Mouse (Mus musculus): ENCODE results near the gene Vezf1. TPM values are rescaled to one million over a fixed set of nuclear protein-coding genes. Genes with fewer than 3 reads are reported as not detected.

The Vezf1 gene
- polyA plus RNA-seq (2014; fragmentation: Illumina TruSeq; extraction: RNeasy Lipid Tissue Mini Kit (QIAGEN cat#74804); ENCODE audit: low read depth, low replicate concordance), result 68.6 TPM

GRCm38 (mm10) chr11:88067586-88068410, at the start of gene Vezf1:
TSS of gene Vezf1 (plus strand) at chr11:88068279.

DNA sequence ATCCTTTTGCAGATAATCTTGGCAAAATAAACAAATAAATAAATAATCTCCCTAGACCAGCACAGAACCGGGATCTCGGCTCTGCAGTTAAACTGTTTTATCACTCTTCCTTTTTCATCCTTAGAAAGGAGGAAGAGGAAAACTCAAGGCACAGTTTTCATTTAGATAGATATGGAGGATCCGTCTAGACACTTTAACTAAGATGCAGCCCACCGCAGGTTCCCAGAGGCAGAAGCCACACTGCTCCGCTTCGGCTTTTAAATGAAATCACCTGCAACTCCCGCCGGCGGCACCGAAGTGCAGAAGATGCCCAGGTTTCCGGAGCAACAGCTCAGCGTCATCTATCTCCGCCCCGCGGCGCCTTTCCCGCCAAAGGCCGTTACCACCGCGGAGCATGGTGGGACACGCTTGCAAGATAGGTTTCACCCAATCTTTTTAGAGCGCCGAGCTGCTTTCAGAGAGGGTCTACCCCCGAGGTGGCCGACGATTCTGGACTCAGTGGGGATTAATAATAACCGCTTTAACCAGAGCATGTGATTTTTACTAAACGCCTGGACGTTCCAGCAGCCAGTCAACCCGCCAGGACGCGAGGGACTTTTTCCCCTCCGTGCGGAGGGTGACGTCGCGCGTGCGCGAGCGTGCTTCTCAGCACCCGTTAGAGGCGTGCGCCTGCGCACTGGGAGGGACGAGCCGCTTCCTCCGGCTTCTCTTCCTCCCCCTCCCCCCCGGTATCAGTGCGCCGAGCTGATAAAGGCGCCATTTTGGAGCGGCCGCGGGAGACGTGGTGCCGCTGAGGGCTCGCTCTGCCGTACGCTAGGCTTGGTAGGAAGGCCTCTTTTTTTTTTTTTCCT, 20.9 kb upstream of the Vezf1 start, which contains the start of gene Srsf1:
TSS of gene Srsf1 (plus strand) at position 430 of the 851 bp plus-strand sequence.

GRCm38 (mm10) chr11:88098021-88098729, 30.1 kb downstream of the Vezf1 start, which contains the start of gene Cuedc1:
TSS of gene Cuedc1 (plus strand) at chr11:88098058.

Other genes starting within 250 kb of the Vezf1 start
- not detected for gene Lpo, start 240.0 kb upstream of the Vezf1 start, polyA plus RNA-seq (2014; fragmentation: Illumina TruSeq; extraction: RNeasy Lipid Tissue Mini Kit (QIAGEN cat#74804); ENCODE audit: low read depth, low replicate concordance)
- gene Mks1, start 215.1 kb upstream of the Vezf1 start, polyA plus RNA-seq (2014; fragmentation: Illumina TruSeq; extraction: RNeasy Lipid Tissue Mini Kit (QIAGEN cat#74804); ENCODE audit: low read depth, low replicate concordance), result 1.5 TPM
- gene Epx, start 192.7 kb upstream of the Vezf1 start, polyA plus RNA-seq (2014; fragmentation: Illumina TruSeq; extraction: RNeasy Lipid Tissue Mini Kit (QIAGEN cat#74804); ENCODE audit: low read depth, low replicate concordance), result not detected
- not detected for gene Olfr462, start 176.0 kb upstream of the Vezf1 start, polyA plus RNA-seq (2014; fragmentation: Illumina TruSeq; extraction: RNeasy Lipid Tissue Mini Kit (QIAGEN cat#74804); ENCODE audit: low read depth, low replicate concordance)
- gene Olfr463, start 170.9 kb upstream of the Vezf1 start, polyA plus RNA-seq (2014; fragmentation: Illumina TruSeq; extraction: RNeasy Lipid Tissue Mini Kit (QIAGEN cat#74804); ENCODE audit: low read depth, low replicate concordance), result not detected
- not detected for gene Olfr464, start 147.3 kb upstream of the Vezf1 start, polyA plus RNA-seq (2014; fragmentation: Illumina TruSeq; extraction: RNeasy Lipid Tissue Mini Kit (QIAGEN cat#74804); ENCODE audit: low read depth, low replicate concordance)
- 152 TPM for gene Dynll2, start 80.7 kb upstream of the Vezf1 start, polyA plus RNA-seq (2014; fragmentation: Illumina TruSeq; extraction: RNeasy Lipid Tissue Mini Kit (QIAGEN cat#74804); ENCODE audit: low read depth, low replicate concordance)
- gene Srsf1, start 20.9 kb upstream of the Vezf1 start, polyA plus RNA-seq (2014; fragmentation: Illumina TruSeq; extraction: RNeasy Lipid Tissue Mini Kit (QIAGEN cat#74804); ENCODE audit: low read depth, low replicate concordance), result 437 TPM
- gene Cuedc1, start 29.8 kb downstream of the Vezf1 start, polyA plus RNA-seq (2014; fragmentation: Illumina TruSeq; extraction: RNeasy Lipid Tissue Mini Kit (QIAGEN cat#74804); ENCODE audit: low read depth, low replicate concordance), result 5.8 TPM
- gene Mrps23, start 136.1 kb downstream of the Vezf1 start, polyA plus RNA-seq (2014; fragmentation: Illumina TruSeq; extraction: RNeasy Lipid Tissue Mini Kit (QIAGEN cat#74804); ENCODE audit: low read depth, low replicate concordance), result 77.2 TPM
- gene Ccdc182, start 225.8 kb downstream of the Vezf1 start, polyA plus RNA-seq (2014; fragmentation: Illumina TruSeq; extraction: RNeasy Lipid Tissue Mini Kit (QIAGEN cat#74804); ENCODE audit: low read depth, low replicate concordance), result 0.89 TPM

Measured in kidney, adult 10 weeks (tissue).